Mouse (Mus musculus) CD4-positive, CD25-positive, alpha-beta regulatory T cell, adult 2 months (primary cell): ENCODE measurements around the gene Ccdc102a.

Source experiments
- DNase-seq: peaks from one replicate; pipeline ENCODE4 v3.0.0-alpha.2; 2012; ENCODE audit warnings: low read depth, low spot score

Ccdc102a gene

GRCm38 (mm10) chr8:94917851-94918495, at the start of gene Ccdc102a:
Gene Ccdc102a, minus strand, starts transcription at chr8:94918098.
- peak; percentile 36 for DNase-seq

DNA sequence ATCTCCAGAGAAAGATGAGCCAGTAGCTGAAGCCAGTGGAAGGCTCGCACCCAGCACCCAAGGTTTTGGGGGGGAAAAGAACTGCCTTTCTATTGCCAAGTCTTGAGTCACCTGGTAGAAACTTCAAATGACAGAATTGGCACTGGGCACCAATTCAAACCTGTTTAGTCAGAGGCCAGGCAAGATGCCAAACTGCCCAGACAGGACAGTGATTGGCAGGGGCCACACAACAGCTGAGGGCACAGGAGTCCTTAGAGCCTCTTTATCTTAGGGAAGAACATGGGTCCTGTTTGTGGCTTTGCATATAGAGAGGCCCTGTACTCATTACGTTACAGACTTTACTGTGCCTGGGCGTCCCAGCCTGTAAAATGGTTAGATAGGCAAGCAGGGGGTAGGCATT, 49.7 kb upstream of the Ccdc102a start:
- DNase-seq = no peak

DNA sequence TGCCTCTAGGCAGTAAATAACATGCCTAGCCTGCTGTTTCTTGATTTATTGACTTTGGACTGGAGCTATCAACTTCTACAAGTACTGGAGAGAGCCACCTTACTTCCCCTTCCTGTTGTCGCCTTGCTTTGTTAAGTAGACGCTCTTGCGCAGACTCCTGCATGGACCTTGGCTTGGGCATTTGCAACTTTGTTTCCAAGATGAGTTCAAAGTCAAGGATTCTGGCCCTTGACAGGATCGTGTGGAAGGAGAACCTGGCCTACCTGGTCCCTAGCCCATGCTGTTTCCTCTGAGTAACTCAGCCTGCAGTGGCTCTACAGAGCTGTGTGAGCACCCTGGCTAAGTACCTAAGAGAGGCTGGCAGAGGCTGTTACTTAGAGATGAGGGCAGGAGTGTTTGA, 49.2 kb upstream of the Ccdc102a start:
- no peak for DNase-seq

GRCm38 (mm10) chr8:94966578-94966977, 48.7 kb upstream of the Ccdc102a start:
- peak; percentile 73 for DNase-seq

DNA sequence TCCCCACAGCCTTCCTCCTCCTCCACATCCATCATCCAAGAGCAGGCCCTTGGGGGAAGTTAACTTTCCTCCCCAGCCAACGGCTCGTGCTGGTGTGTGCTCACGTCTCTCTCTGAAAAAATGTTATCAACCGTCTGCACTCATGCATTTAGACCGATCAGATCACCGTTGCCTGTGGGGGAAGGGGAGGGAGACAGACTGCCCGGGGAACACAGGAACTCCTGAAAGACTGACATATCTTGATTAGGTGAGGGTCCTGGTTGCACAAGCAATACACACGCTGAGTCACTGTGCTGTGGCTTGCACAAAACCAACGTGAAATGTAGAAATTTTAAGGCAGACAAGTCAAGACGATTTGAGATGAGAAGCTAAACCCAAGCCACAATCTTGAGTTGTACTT, 46.9 kb upstream of the Ccdc102a start:
- DNase-seq = no peak

GRCm38 (mm10) chr8:94962201-94962600, 44.3 kb upstream of the Ccdc102a start:
- DNase-seq = no peak

DNA sequence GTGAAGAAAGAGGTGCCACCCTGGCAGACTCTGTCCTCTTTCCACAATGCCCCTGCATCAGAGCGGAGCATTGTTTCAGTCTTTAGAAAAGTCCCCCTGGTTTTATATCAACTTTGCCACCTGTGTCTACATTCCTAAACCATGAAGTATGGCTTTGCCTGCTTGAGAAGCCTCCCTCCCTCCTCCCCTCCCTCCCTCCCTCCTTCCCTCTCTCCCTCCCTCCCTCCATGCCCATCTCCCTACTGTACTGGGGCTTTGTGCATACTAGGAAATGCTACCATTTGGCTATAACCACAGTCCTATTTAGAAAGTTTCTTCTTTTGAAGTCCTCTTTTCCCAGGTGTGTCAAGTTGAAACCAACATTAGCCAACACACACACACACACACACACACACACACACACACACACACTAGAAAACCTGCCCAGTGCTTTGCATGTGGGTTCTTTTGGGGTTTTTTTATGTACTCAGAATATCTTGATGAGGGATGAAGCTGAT, 38.2 kb upstream of the Ccdc102a start:
- no peak for DNase-seq

GRCm38 (mm10) chr8:94954921-94955758, 37.2 kb upstream of the Ccdc102a start:
- DNase-seq = peak; percentile 62

DNA sequence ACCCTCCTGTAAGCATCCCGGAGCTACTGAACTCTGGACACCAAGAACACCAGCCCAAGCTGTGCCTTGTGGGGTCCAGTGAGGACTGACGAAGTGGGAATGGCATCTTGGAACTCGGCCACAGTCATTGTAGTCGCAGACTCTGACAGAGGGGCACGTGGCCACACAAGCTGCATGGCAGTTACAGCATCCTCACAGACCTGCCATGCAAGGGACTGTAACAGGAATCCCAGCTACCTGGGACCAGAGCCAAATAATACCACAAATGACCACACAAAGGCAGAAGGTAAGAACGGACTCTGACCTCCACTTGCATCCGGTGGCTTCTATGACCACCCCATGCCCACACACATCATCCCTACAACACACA, 36.5 kb upstream of the Ccdc102a start:
- DNase-seq = no peak

DNA sequence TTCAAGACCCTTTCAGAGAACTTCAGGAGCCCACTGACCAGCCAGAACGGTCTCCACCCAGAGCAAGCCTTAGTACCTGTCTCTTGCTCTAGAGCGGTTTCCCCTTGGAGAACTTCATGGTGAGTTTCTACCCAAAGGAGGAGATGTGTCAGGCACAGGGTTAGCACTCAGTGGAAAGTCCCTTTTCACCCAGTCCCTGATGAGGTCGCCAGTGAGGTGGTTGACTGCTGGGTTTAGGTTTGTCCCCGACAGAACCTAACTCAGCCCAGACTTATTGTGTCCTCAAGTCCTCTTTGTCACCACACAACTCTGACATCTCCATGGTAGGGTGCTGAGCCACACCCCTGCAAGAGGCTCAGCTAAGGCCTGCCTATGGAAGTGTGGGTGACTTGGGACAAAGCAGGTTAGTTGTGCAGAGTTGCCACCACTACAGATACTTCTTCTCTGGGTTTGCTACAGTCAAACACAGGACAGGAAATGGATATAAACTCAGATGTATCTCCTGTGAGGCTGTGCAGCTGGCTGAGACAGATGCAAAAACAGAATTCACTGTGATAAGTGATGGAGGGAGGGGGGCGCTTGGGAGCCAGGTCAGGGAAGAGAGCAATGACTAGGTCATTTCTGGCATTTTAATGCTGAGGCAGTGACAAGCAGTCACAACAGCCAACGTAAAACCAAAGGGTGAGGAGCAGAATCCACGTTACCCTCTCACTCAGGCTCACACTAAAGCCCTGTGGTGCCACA, 35.9 kb upstream of the Ccdc102a start:
- DNase-seq = peak; percentile 42

- DNase-seq = no peak
Measured at GRCm38 (mm10) chr8:94952086-94952485, 34.2 kb upstream of the Ccdc102a start.

GRCm38 (mm10) chr8:94950458-94950857, 32.6 kb upstream of the Ccdc102a start:
- DNase-seq = no peak

GRCm38 (mm10) chr8:94950046-94950445, 32.1 kb upstream of the Ccdc102a start:
- DNase-seq = peak; percentile 82

- DNase-seq = no peak
Measured at GRCm38 (mm10) chr8:94949010-94949409, 31.1 kb upstream of the Ccdc102a start.

- DNase-seq = no peak
Measured at GRCm38 (mm10) chr8:94948421-94948820, 30.5 kb upstream of the Ccdc102a start.

DNA sequence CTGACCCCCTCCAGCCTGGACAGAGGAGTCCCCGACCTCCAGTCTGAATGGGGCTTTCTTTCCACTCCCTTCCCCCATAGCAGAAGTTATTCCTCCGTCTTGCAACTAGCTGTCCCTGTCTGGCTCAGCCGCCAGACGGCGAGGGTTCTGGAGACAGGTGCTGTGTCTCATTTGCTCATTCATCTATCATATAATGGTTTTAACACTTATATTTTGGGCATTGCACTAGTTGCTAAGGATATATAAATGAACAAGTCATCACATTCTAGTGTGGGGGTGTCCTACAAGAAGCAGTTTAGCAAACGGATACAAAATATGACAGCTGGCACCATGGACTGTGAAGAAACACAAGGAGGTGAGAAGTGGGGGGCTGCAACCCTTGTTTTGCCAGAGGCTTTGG, 27.3 kb upstream of the Ccdc102a start:
- DNase-seq = no peak

DNA sequence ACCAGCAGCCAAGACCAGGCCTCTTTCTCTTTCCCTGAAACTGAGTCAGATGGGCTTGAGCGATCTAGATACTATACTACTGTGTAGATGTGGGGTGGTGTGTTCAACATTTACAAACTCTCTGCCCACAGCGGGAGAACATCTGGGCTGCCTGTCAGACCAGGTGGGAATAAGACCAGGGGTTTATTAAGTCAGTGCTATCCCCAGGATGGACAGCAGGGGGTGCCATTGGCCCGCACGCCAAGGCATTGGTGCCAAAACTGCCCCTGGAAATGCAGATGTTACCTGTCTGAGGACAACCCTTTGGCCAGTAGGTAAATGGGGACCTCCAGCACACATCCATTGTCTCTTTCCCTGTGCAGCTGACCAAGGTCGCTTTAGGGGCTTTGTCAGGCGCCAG, 24.7 kb upstream of the Ccdc102a start:
- DNase-seq = peak; percentile 77

DNA sequence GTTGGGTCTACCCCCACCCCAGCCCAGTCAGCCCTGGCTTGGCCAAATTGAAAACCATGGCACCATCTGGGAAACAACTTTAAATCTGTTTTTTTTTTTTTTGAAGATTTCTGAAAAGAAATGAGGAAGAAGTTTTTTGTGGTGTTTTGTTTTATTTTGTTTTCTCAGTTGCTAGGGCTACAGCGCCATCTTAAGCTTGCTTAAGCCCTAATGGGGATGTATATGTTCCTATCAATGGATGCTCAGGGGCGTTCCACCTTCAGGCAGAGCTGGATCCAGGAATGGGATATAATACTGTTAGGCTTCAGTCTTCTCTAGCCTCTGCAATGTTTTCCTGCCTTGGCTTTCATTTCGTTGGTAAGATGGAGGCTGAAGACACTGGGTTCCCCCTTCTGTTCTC, 17.3 kb upstream of the Ccdc102a start:
- DNase-seq = no peak

DNA sequence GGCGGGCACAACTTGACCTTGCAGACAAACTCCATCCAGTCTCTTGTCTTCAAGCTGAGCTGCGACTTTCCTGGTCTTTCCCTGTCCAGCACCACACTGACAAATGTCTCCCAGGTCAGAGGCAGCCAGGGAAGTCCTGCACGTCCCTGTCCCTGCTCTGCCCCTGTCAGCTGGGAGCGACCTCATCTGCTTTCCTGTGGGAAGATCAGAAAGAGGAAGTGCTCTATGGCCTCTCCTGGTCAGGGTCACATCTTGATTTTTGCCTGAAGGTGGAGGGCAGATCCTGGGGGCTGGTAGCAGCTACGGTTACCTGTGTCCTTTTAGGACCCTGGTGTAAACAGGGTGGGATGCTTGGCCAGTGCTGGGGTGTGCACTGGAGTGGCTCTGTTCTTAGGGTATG, 16.0 kb upstream of the Ccdc102a start:
- DNase-seq = no peak

DNA sequence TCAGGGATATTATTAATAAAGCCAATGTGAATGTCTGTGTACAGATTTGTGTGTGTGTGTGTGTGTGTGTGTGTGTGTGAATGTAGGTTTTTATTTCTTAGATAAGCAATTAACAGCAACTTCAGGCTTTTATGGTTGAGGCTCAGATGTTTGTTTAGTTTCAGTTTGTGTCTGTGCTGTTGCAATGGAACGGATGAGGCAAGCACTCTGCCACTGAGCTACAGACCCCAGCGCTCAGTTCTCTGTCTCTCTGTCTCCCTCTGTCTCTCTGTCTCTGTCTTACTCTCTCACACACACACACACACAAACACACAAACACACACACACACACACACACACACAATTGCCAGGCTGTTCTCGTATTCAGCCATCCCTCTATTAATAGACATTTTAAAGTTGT, 10.3 kb upstream of the Ccdc102a start:
- DNase-seq = no peak

- no peak for DNase-seq
Measured at GRCm38 (mm10) chr8:94923405-94923804, 5.5 kb upstream of the Ccdc102a start, which contains the start of gene Adgrg5. Gene Adgrg5, plus strand, starts transcription at chr8:94923694.

DNA sequence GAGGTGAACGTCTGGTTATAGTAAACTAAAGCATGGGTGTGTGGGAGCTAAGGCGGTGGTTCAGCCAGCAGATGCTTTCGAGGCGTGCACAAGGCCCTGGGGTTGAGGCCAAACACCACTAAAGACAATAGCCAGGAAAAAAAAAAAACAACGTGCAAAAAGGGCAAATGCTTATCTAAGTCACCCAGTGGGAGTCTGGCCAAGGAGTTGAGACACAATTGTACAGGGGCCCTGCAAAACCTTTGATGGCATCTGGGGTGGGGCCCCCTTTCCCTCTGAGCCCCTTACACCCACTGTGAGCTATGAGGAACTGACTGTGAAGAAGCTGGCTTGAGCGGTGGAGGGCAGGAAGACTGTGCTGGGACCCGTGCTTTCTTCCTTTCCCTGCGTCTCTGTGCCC, 4.7 kb upstream of the Ccdc102a start:
- DNase-seq = no peak
